Mouse (Mus musculus) spleen, adult 2 months (tissue): Measurements from ENCODE around the gene Ric1.

Source experiments
- CTCF ChIP-seq: fragments of 200-500 bp; IDR thresholded peaks from 2 replicates; pipeline ENCODE4 v1.5.1; 2011; ENCODE audit warnings: mild to moderate bottlenecking, inconsistent platforms; ENCODE audit not compliant: insufficient read depth, insufficient read length, insufficient replicate concordance; ENCODE audit errors: extremely low read depth
- POLR2A ChIP-seq: fragments of 200-500 bp; IDR thresholded peaks from 2 replicates; pipeline ENCODE4 v1.6.1; 2011; ENCODE audit warnings: low read depth, low read length, inconsistent platforms

- TF ChIP-seq POLR2A (no peak), CTCF (no peak)
Measured at GRCm38 (mm10) chr19:29648550-29648914, 126.5 kb downstream of the Ric1 start.
